Mouse (Mus musculus) ES-Bruce4 (cell line): ENCODE data around the gene Lrrc73. TPM values are rescaled to one million over a fixed set of nuclear protein-coding genes. Genes with fewer than 3 reads are reported as not detected.

Experiments
- H3K27ac ChIP-seq: 2 replicates; pipeline ENCODE4 v1.5.1; 2012; ENCODE audit warnings: low read length, inconsistent platforms; ENCODE audit not compliant: insufficient read depth
- H3K27me3 ChIP-seq: 2 replicates; pipeline ENCODE4 v1.6.1; 2012; ENCODE audit warnings: mild to moderate bottlenecking, low read length, inconsistent platforms; ENCODE audit not compliant: control insufficient read depth, poor library complexity, insufficient read depth, severe bottlenecking
- H3K36me3 ChIP-seq: 2 replicates; pipeline ENCODE4 v1.6.1; 2012; ENCODE audit warnings: inconsistent platforms, mild to moderate bottlenecking, low read length, moderate library complexity; ENCODE audit not compliant: control insufficient read depth, poor library complexity, insufficient read depth, severe bottlenecking
- H3K4me1 ChIP-seq: one replicate; pipeline ENCODE4 v1.8.1; 2011; ENCODE audit warnings: low read length; ENCODE audit not compliant: control insufficient read depth, insufficient read depth
- H3K4me3 ChIP-seq: 2 replicates; pipeline ENCODE4 v1.5.1; 2011; ENCODE audit warnings: low read depth, mild to moderate bottlenecking, low read length
- H3K9ac ChIP-seq: 2 replicates; pipeline ENCODE4 v1.6.1; 2012; ENCODE audit warnings: low read depth, mild to moderate bottlenecking, inconsistent platforms; ENCODE audit not compliant: poor library complexity, severe bottlenecking
- H3K9me3 ChIP-seq: replicated peaks from 2 replicates; pipeline ENCODE4 v1.6.1; 2012; ENCODE audit warnings: mild to moderate bottlenecking, low read length, inconsistent platforms; ENCODE audit not compliant: control insufficient read depth, poor library complexity, insufficient read depth, severe bottlenecking
- CTCF ChIP-seq: IDR thresholded peaks from one replicate; pipeline ENCODE4 v1.8.1; 2011; ENCODE audit warnings: low read depth, low read length
- EP300 ChIP-seq: IDR thresholded peaks from 2 replicates; pipeline ENCODE4 v1.6.1; 2011; ENCODE audit warnings: low read depth, low read length; ENCODE audit not compliant: insufficient read depth
- POLR2A ChIP-seq: IDR thresholded peaks from one replicate; pipeline ENCODE4 v1.8.1; 2011; ENCODE audit warnings: low read length; ENCODE audit not compliant: insufficient read depth
- polyA plus RNA-seq: library from polyadenylated mRNA; stranded (reverse); fragments of >200 nt; gene quantifications from 2 replicates; pipeline ENCODE4 v1.2.4, GENCODE M21; 2011; ENCODE audit warnings: low read depth; ENCODE audit not compliant: missing spikeins, insufficient read depth, insufficient read length

Gene Lrrc73
- polyA plus RNA-seq, 1 experiment, result 0.57 TPM

- no peak for TF ChIP-seq POLR2A
- TF ChIP-seq CTCF, result no peak
- H3K9me3 ChIP-seq, result no peaks in the 10 kb centered on the region
- peaks cover 37% of the 10 kb centered on the region for H3K36me3 ChIP-seq
- no peak overlapping the region for H3K4me3 ChIP-seq
- peaks cover 4% of the 10 kb centered on the region for H3K4me1 ChIP-seq
- no peaks in the 10 kb centered on the region for H3K27me3 ChIP-seq
- H3K27ac ChIP-seq, result no peak overlapping the region
- no peak overlapping the region for H3K9ac ChIP-seq
Observed at GRCm38 (mm10) chr17:46275506-46275905, 22.2 kb downstream of the Lrrc73 start.

- peaks cover 30% of the 10 kb centered on the region for H3K36me3 ChIP-seq
- no peak overlapping the region for H3K27ac ChIP-seq
- H3K4me1 ChIP-seq, result peaks cover 4% of the 10 kb centered on the region
- no peak overlapping the region for H3K9ac ChIP-seq
- no peak overlapping the region for H3K4me3 ChIP-seq
- H3K27me3 ChIP-seq, result no peaks in the 10 kb centered on the region
- TF ChIP-seq CTCF (no peak), POLR2A (no peak), EP300 (no peak)
- H3K9me3 ChIP-seq, result no peaks in the 10 kb centered on the region
Observed at GRCm38 (mm10) chr17:46277586-46277985, 24.3 kb downstream of the Lrrc73 start.

GRCm38 (mm10) chr17:46278011-46278765 is 24.9 kb downstream of the Lrrc73 start:
- H3K27ac ChIP-seq, result no peak overlapping the region
- no peaks in the 10 kb centered on the region for H3K9me3 ChIP-seq
- H3K36me3 ChIP-seq, result peaks cover 30% of the 10 kb centered on the region
- H3K27me3 ChIP-seq, result no peaks in the 10 kb centered on the region
- peaks cover 4% of the 10 kb centered on the region for H3K4me1 ChIP-seq
- H3K9ac ChIP-seq, result no peak overlapping the region
- no peak for TF ChIP-seq CTCF
- no peak overlapping the region for H3K4me3 ChIP-seq

GRCm38 (mm10) chr17:46282483-46283123 is 29.3 kb downstream of the Lrrc73 start, which contains the start of gene Tjap1:
Tjap1 (minus strand) TSS chr17:46283026.
- H3K9ac ChIP-seq, result peak within 1 kb of the TSS; percentile 90
- peak; percentile 11 for TF ChIP-seq POLR2A
- TF ChIP-seq EP300, result no peak
- H3K4me3 ChIP-seq, result peak within 1 kb of the TSS; percentile 96
- peaks cover 15% of the 10 kb centered on the region for H3K4me1 ChIP-seq
- H3K27me3 ChIP-seq, result no peaks in the 10 kb centered on the region
- H3K36me3 ChIP-seq, result peaks cover 22% of the 10 kb centered on the region
- H3K9me3 ChIP-seq, result no peaks in the 10 kb centered on the region
- H3K27ac ChIP-seq, result peak within 1 kb of the TSS; percentile 87

- H3K4me3 ChIP-seq, result 0 out of 2 replicates have a peak overlapping the region, but pooled peaks have one; percentile 9
- H3K36me3 ChIP-seq, result peaks cover 21% of the 10 kb centered on the region
- no peaks in the 10 kb centered on the region for H3K9me3 ChIP-seq
- peak overlapping the region; percentile 90 for H3K9ac ChIP-seq
- peak overlapping the region; percentile 53 for H3K27ac ChIP-seq
- H3K4me1 ChIP-seq, result peaks cover 16% of the 10 kb centered on the region
- H3K27me3 ChIP-seq, result no peaks in the 10 kb centered on the region
- TF ChIP-seq CTCF (no peak), EP300 (no peak), POLR2A (peak; percentile 4)
Observed at GRCm38 (mm10) chr17:46283140-46283539, 29.8 kb downstream of the Lrrc73 start.

- no peak overlapping the region for H3K9ac ChIP-seq
- H3K27me3 ChIP-seq, result no peaks in the 10 kb centered on the region
- H3K4me3 ChIP-seq, result no peak overlapping the region
- no peak overlapping the region for H3K27ac ChIP-seq
- no peak for TF ChIP-seq CTCF
- TF ChIP-seq EP300, result no peak
- no peak for TF ChIP-seq POLR2A
- H3K36me3 ChIP-seq, result peaks cover 17% of the 10 kb centered on the region
- H3K9me3 ChIP-seq, result no peaks in the 10 kb centered on the region
- peaks cover 18% of the 10 kb centered on the region for H3K4me1 ChIP-seq
Observed at GRCm38 (mm10) chr17:46283911-46284310, 30.6 kb downstream of the Lrrc73 start.
